Mouse (Mus musculus): ENCODE results near the gene Nlrp4e.
"Not testable (repeated sequence)": the region's sequence is repeated elsewhere in the genome, so short reads cannot be mapped to it uniquely, and the experiment has no call there.

- not testable (repeated sequence) for TF ChIP-seq CTCF (IDR thresholded peaks at IDR 0.05; ENCODE audit: borderline replicate concordance, extremely low read depth, insufficient read depth, insufficient read length); POLR2A (IDR thresholded peaks at IDR 0.05; ENCODE audit: borderline replicate concordance, extremely low read depth, insufficient read depth, insufficient read length, poor library complexity, severe bottlenecking)
These were observed 57.3 kb downstream of the Nlrp4e start for GRCm38 (mm10) chr7:23358311-23358710.

Measured in brain, embryonic 14.5 days (tissue).